Mouse (Mus musculus) midbrain, postnatal 0 days (tissue): ENCODE measurements around the gene Dbh. TPM values are rescaled to one million over a fixed set of nuclear protein-coding genes. Genes with fewer than 3 reads are reported as not detected.

Source experiments
- ATAC-seq: fragments of 200-750 bp; cut with Nextera tagmentation; 2 replicates; pipeline ENCODE4 v1.8.0; 2017; ENCODE audit warnings: moderate number of reproducible peaks, mild to moderate bottlenecking, moderate TSS enrichment, moderate library complexity; ENCODE audit not compliant: low FRiP score
- DNase-seq: peaks from one replicate; pipeline ENCODE4 v3.0.0-alpha.2; 2015; ENCODE audit warnings: low spot score
- H3K27ac ChIP-seq: fragments of 300-500 bp; sonication (generic); 2 replicates; pipeline ENCODE4 v1.5.1; 2014; ENCODE audit warnings: low read depth, mild to moderate bottlenecking, low read length, mixed read lengths
- H3K27me3 ChIP-seq: fragments of 300-500 bp; sonication (generic); 2 replicates; pipeline ENCODE4 v1.6.1; 2014; ENCODE audit warnings: low read length, control low read depth, mixed read lengths; ENCODE audit not compliant: insufficient read depth
- H3K36me3 ChIP-seq: fragments of 300-500 bp; sonication (generic); 2 replicates; pipeline ENCODE4 v1.6.1; 2014; ENCODE audit warnings: low read length, control low read depth, mixed read lengths; ENCODE audit not compliant: insufficient read depth
- H3K4me1 ChIP-seq: fragments of 300-500 bp; sonication (generic); 2 replicates; pipeline ENCODE4 v1.6.1; 2014; ENCODE audit warnings: mild to moderate bottlenecking, control low read depth, antibody characterized with exemption, low read length, mixed read lengths; ENCODE audit not compliant: insufficient read depth
- H3K4me2 ChIP-seq: fragments of 300-500 bp; sonication (generic); 2 replicates; pipeline ENCODE4 v1.6.1; 2014; ENCODE audit warnings: low read depth, mild to moderate bottlenecking, low read length, mixed read lengths; ENCODE audit not compliant: poor library complexity, severe bottlenecking
- H3K4me3 ChIP-seq: fragments of 300-500 bp; sonication (generic); 2 replicates; pipeline ENCODE4 v1.5.1; 2014; ENCODE audit warnings: low read depth, mild to moderate bottlenecking, low read length, moderate library complexity
- H3K9ac ChIP-seq: fragments of 300-500 bp; sonication (generic); replicated peaks from 2 replicates; pipeline ENCODE4 v1.6.1; 2014; ENCODE audit warnings: mild to moderate bottlenecking, low read length, moderate library complexity, mixed read lengths; ENCODE audit not compliant: poor library complexity, severe bottlenecking
- H3K9me3 ChIP-seq: fragments of 300-500 bp; sonication (generic); 2 replicates; pipeline ENCODE4 v1.6.1; 2016; ENCODE audit warnings: low read length, control low read depth
- CTCF ChIP-seq: IDR thresholded peaks from 2 replicates; pipeline ENCODE4 v1.5.1; 2016; ENCODE audit warnings: antibody characterized with exemption, mild to moderate bottlenecking
- WGBS: fragments of 180-500 bp; shearing (Covaris S2); extraction: QIAGEN DNeasy Blood & Tissue Kit; methylation state at CpG from one replicate; pipeline ENCODE4 v1.1.7; 2014; 5-methylcytosine and 5-hydroxymethylcytosine counted together
- polyA plus RNA-seq: library from polyadenylated mRNA; unstranded; fragments of >200 nt; fragmentation: Nextera tagmentation; extraction: Ambion mirVana; gene quantifications from 2 replicates; pipeline ENCODE4 v1.2.1, GENCODE M21; 2015
- total RNA-seq: library from RNA; depleted of rRNA; stranded (reverse); fragments of >200 nt; gene quantifications from 2 replicates; pipeline ENCODE4 v1.2.3, GENCODE M21; 2014

Gene Dbh
- total and polyA plus RNA-seq, 2 experiments from 2014 or later, result 0.21 to 12.3 TPM

- DNase-seq (no peak), ATAC-seq (no peak)
- Histone ChIP-seq H3K27me3 (no peaks in the 10 kb centered on the region), H3K4me1 (no peaks in the 10 kb centered on the region; the same call in 1 of the 2 replicates), H3K27ac (no peak overlapping the region), H3K36me3 (no peaks in the 10 kb centered on the region), H3K9ac (no peak overlapping the region), H3K4me3 (no peak overlapping the region), H3K4me2 (no peak overlapping the region), H3K9me3 (no peaks in the 10 kb centered on the region)
- WGBS, result 84% methylated on average over 9 of the region's 9 CpGs
- TF ChIP-seq CTCF, result no peak
Observed at GRCm38 (mm10) chr2:27209370-27209769, 44.3 kb downstream of the Dbh start.

GRCm38 (mm10) chr2:27209816-27210215 lies 44.8 kb downstream of the Dbh start:
- Histone ChIP-seq H3K27me3 (no peaks in the 10 kb centered on the region), H3K4me3 (no peak overlapping the region), H3K27ac (no peak overlapping the region), H3K9me3 (no peaks in the 10 kb centered on the region), H3K36me3 (no peaks in the 10 kb centered on the region), H3K4me2 (no peak overlapping the region), H3K9ac (no peak overlapping the region), H3K4me1 (no peaks in the 10 kb centered on the region; the same call in 1 of the 2 replicates)
- DNase-seq (no peak), ATAC-seq (no peak)
- TF ChIP-seq CTCF, result no peak
- WGBS, result 77% methylated on average over 5 of the region's 5 CpGs

GRCm38 (mm10) chr2:27210255-27210654 lies 45.2 kb downstream of the Dbh start:
- peak; percentile 55 for TF ChIP-seq CTCF
- Histone ChIP-seq H3K36me3 (no peaks in the 10 kb centered on the region), H3K4me3 (no peak overlapping the region), H3K9ac (no peak overlapping the region), H3K27ac (no peak overlapping the region), H3K9me3 (no peaks in the 10 kb centered on the region), H3K4me1 (no peaks in the 10 kb centered on the region; the same call in 1 of the 2 replicates), H3K27me3 (no peaks in the 10 kb centered on the region), H3K4me2 (no peak overlapping the region)
- peak; percentile 27 for DNase-seq
- ATAC-seq, result no peak
- 59% methylated on average over 7 of the region's 7 CpGs for WGBS

DNA sequence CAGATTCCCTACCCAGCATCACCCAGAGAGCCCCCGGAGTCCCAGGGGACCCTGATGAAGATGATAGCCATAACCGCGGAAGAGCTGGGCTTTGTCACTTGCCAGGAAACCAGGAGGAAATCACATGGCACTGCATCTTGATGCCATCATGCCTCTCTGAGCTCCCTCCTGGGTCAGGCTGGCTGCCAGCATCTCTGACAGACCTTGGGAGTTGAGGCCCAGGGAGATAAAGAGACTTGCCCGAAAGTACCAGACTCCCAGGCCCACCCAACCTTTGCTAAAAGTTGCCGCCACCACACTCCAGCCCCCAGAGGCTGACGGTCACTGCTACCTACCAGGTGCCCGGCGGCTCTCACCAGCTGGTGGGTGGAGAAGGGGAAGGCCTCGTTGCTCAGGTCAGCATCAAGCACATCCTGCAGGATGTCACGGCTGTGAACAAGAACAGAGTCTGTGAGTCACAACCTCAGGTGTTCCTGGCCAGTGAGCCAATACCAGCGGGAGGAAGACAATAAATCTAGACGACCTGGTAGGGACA lies 45.7 kb downstream of the Dbh start:
- H3K27ac ChIP-seq, result no peak overlapping the region
- TF ChIP-seq CTCF, result no peak
- no peaks in the 10 kb centered on the region for H3K27me3 ChIP-seq
- DNase-seq (peak; percentile 19), ATAC-seq (no peak)
- H3K9ac ChIP-seq, result no peak overlapping the region
- 87% methylated on average over 12 of the region's 12 CpGs for whole genome bisulfite sequencing
- no peaks in the 10 kb centered on the region; the same call in 1 of the 2 replicates for H3K4me1 ChIP-seq
- no peaks in the 10 kb centered on the region for H3K9me3 ChIP-seq
- H3K4me2 ChIP-seq, result no peak overlapping the region
- no peak overlapping the region for H3K4me3 ChIP-seq
- H3K36me3 ChIP-seq, result no peaks in the 10 kb centered on the region

DNA sequence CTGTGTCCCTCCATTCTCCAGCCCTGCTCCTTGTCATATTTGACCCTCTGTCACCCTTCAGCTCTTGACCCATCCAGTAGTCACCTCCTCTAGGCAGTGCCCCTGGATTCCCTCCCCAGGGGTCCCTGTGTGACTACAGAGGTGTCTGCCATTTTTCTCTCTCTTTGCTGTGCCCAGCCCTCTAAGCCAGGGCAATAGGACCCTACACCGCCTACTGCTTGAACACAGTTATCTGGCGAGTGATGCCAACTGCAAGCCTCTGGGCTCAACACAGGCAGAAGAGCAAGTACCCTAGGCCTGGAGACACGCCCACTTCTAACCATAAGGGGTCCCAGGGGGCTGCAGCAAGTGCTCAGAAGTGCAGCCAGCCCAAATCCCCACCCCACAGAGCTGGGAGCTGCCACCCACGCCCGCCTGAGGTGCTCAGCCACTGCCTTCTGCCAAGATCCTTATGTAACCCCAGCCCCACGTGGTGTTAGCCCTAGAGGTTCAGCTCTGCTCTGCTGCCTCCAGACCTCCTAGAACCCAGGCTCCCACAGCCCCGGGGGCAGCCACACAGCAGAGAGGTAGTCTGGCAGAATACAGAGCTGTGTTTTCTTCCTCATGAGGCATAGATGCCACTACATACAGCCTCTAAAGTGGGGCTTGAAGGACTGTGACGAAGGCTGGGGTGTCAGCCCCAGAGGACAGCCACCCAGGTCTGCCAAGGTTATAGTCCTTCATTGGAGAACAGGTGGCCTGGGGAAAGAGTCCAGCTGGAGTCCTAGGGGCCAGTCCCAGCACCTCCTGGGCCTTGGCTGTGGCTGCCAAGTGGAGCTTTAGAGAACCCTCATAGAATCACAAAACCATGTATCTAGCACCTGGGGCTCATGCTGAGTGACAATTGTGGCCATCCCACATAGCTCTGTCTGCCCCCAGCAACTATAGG lies 47.2 kb downstream of the Dbh start:
- DNase-seq, result peak; percentile 14
- 64% methylated on average over 8 of the region's 8 CpGs for WGBS
- H3K27me3 ChIP-seq, result no peaks in the 10 kb centered on the region
- no peaks in the 10 kb centered on the region for H3K4me1 ChIP-seq
- H3K9me3 ChIP-seq, result no peaks in the 10 kb centered on the region
- no peak overlapping the region for H3K27ac ChIP-seq
- H3K4me3 ChIP-seq, result no peak overlapping the region
- no peak for TF ChIP-seq CTCF
- ATAC-seq, result no peak
- no peak overlapping the region for H3K4me2 ChIP-seq
- no peak overlapping the region for H3K9ac ChIP-seq
- H3K36me3 ChIP-seq, result no peaks in the 10 kb centered on the region

GRCm38 (mm10) chr2:27215537-27215936 lies 50.5 kb downstream of the Dbh start:
- DNase-seq (no peak), ATAC-seq (no peak)
- Histone ChIP-seq H3K27ac (no peak overlapping the region), H3K27me3 (no peaks in the 10 kb centered on the region), H3K9ac (no peak overlapping the region), H3K36me3 (no peaks in the 10 kb centered on the region), H3K4me1 (no peaks in the 10 kb centered on the region), H3K4me3 (no peak overlapping the region), H3K4me2 (no peak overlapping the region), H3K9me3 (no peaks in the 10 kb centered on the region)
- WGBS, result 73% methylated on average over 2 of the region's 2 CpGs
- TF ChIP-seq CTCF, result no peak
